Mouse (Mus musculus): Measurements from ENCODE around the gene Acbd4. TPM values are rescaled to one million over a fixed set of nuclear protein-coding genes. Genes with fewer than 3 reads are reported as not detected.

Acbd4 gene
- polyA plus RNA-seq, 1 experiment from 2014 or later: 36.6 TPM

DNA sequence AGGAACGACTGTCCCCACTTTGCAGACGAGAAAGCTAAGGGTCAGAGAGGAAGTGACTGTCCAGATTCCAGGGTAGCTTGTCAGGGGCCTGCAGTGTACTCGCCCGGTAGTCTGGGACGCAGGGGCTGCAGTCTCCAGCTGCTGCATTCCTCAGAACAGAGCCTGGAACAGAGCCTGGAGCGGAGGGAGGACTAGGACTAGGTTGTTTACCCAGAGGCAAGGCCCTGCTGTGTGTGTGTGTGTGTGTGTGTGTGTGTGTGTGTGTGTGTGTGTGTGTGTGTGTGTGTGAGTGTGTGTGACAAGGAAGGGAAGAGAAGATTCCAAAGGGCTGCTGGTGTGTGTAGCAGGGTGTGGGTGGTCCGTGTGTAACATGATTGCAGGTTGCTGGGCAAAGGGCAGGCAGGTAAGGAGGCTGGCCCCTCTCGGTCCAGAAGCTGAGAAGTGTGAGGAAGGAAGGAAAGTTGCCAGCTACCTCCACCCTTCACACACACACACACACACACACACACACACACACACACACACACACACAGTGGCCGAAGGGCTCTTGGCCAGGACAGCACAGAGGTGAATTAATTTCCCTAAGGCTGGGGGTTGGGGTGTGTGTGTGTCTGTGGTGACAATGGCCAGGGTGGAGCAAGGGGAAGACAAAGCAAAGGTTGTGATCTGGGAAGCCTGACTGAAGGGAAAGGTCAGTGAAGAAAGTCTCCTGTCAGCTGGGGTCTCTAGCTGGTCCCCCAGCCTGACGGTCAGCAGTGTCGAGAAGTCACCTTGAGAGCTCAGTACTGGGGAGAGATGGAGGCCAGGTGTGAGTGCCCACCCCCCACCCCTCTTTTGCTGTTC is 39.8 kb downstream of the Acbd4 start:
- Histone ChIP-seq H3K4me2 (ENCODE audit: low read length) (peak overlapping the region; percentile 11), H3K27ac (peak overlapping the region; percentile 84), H3K36me3 (ENCODE audit: insufficient read depth, low read length) (0 out of 2 replicates have a peak, but pooled peaks cover 4% of the 10 kb centered on the region), H3K4me1 (replicated peaks; ENCODE audit: insufficient read depth, low read length) (peaks cover 23% of the 10 kb centered on the region), H3K4me3 (replicated peaks; ENCODE audit: low read depth, low read length) (no peak overlapping the region), H3K9me3 (replicated peaks; ENCODE audit: low read length) (no peaks in the 10 kb centered on the region), H3K9ac (ENCODE audit: low read depth, low read length) (peak overlapping the region; percentile 35; the same call in 1 of the 2 replicates), H3K27me3 (ENCODE audit: insufficient read depth, low read length) (no peaks in the 10 kb centered on the region)
- no peak for TF ChIP-seq CTCF (IDR thresholded peaks at IDR 0.05; ENCODE audit: low read depth)
- WGBS: 12% methylated on average over 11 of the region's 11 CpGs
- peak; percentile 86 for DNase-seq (ENCODE audit: low spot score)
- ATAC-seq (replicated peaks; ENCODE audit: low FRiP score, low read depth): peak; percentile 63

DNA sequence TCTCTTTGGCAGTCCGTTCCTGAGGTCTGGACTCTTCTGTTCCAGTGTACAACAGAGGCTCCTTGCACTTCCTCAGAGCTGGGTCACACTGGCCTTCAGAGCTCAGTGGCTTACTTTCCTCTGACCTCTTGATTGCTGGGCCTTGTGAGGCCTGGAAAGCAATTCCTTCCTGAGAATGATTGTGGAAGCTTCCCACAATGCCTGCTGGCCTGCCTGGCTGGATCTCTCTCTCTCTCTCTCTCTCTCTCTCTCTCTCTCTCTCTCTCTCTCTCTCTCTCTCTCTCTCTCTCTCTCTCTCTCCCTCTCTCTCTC is 40.4 kb downstream of the Acbd4 start:
- H3K27ac ChIP-seq: peak overlapping the region; percentile 84
- H3K4me3 ChIP-seq (replicated peaks; ENCODE audit: low read depth, low read length): no peak overlapping the region
- H3K4me1 ChIP-seq (replicated peaks; ENCODE audit: insufficient read depth, low read length): peaks cover 23% of the 10 kb centered on the region
- peak overlapping the region; percentile 40; the same call in 1 of the 2 replicates for H3K4me2 ChIP-seq (ENCODE audit: low read length)
- DNase-seq (ENCODE audit: low spot score) (peak; percentile 56), ATAC-seq (replicated peaks; ENCODE audit: low FRiP score, low read depth) (peak; percentile 14; the same call in 1 of the 2 replicates)
- 20% methylated on average over 1 of the region's 1 CpGs for WGBS
- no peaks in the 10 kb centered on the region for H3K9me3 ChIP-seq (replicated peaks; ENCODE audit: low read length)
- TF ChIP-seq CTCF (IDR thresholded peaks at IDR 0.05; ENCODE audit: low read depth): no peak
- H3K36me3 ChIP-seq (ENCODE audit: insufficient read depth, low read length): 0 out of 2 replicates have a peak, but pooled peaks cover 4% of the 10 kb centered on the region
- no peak overlapping the region; the same call in 1 of the 2 replicates for H3K9ac ChIP-seq (ENCODE audit: low read depth, low read length)
- H3K27me3 ChIP-seq (ENCODE audit: insufficient read depth, low read length): no peaks in the 10 kb centered on the region

DNA sequence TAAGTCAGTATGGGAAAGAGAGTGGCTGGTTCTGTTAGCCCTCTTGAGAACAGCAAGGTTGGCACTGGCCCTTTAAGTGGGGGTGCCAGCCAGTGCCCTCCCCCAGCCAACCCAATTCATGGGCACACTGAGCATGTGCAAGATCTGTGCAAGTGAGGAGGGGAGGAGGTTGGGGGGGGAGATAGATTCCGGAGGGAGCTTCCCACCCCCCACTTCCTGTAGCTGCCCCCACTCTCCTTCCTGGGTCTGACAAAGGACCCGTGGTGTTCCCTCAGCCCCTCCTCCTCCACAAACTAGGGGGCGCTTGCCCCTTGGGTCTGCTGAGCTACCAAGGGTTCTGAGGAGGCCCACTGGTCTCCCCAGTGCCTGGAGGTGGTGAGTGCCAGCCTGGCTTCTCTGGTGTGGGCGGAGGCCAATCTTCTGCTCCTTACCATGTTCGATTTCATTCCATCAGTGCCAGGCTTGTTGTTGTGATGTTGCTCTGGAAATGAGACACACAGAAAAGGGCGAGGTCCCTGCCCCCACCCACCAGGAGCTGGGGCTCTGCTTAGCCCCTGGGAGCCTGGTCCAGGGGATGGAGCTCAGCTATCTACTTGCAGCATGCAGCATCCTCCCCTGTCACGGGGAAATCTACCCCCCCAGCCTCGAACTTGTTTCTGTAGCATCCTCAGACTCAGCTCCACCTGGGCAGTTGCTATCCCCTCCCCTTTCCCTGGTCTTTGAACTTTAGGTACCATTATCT is 41.1 kb downstream of the Acbd4 start:
- ATAC-seq (replicated peaks; ENCODE audit: low FRiP score, low read depth) (peak; percentile 58), DNase-seq (ENCODE audit: low spot score) (peak; percentile 87)
- Histone ChIP-seq H3K4me1 (replicated peaks; ENCODE audit: insufficient read depth, low read length) (peaks cover 23% of the 10 kb centered on the region), H3K4me3 (replicated peaks; ENCODE audit: low read depth, low read length) (peak overlapping the region; percentile 4; the same call in 1 of the 2 replicates), H3K9ac (ENCODE audit: low read depth, low read length) (peak overlapping the region; percentile 42; the same call in 1 of the 2 replicates), H3K4me2 (ENCODE audit: low read length) (peak overlapping the region; percentile 40), H3K27me3 (ENCODE audit: insufficient read depth, low read length) (no peaks in the 10 kb centered on the region), H3K9me3 (replicated peaks; ENCODE audit: low read length) (no peaks in the 10 kb centered on the region), H3K36me3 (ENCODE audit: insufficient read depth, low read length) (0 out of 2 replicates have a peak, but pooled peaks cover 4% of the 10 kb centered on the region), H3K27ac (peak overlapping the region; percentile 84)
- WGBS: 16% methylated on average over 8 of the region's 8 CpGs
- TF ChIP-seq CTCF (IDR thresholded peaks at IDR 0.05; ENCODE audit: low read depth): peak; percentile 50

DNA sequence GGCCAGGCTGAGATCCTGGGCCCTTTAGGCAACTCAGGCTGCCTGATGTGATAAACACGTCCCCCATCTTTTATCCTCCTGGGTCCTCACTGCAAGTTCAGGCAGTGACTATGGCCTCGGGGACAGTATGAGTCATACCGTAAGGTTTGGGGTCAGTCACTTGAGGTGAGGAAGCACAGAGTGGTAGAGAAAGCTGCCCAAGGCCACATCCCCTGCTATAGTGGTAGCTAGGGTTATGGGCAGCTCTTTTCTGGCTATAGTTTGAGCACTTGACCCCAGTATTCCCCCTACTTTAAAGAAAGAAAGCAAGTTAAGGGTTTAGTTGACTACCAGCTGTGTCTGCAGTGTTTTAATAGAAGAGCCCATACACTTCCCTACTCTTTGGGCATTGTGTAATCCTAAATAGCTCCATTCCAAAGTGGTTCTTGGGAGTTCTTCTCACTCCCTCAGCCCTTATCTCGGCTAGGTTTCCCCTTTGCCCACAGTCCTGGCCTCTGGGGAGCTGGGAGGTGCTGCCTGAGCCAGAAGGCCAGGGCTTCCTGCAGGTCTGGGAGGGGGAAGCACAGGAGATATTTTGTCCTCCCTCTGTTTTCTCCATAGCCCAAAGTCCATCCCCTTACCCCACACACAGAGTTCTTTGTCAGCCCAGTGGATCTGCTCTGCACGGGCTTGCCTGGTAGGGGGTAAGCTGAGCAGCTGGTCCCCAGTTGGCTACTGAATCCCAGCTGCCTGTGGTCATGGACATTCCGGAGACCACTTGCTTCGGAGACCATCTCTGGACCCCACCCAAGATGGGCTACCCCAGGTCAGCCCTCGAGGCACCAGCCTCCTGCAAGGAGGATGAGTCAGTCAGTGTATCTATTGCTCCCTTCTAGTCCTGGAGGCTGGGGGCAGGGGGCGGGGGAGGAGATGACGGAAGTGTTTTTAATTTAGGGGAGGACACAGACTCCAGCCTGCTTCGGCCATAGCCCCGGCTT is 43.1 kb downstream of the Acbd4 start:
- ATAC-seq (replicated peaks; ENCODE audit: low FRiP score, low read depth): no peak
- H3K36me3 ChIP-seq (ENCODE audit: insufficient read depth, low read length): no peaks in the 10 kb centered on the region
- no peak for DNase-seq (ENCODE audit: low spot score)
- TF ChIP-seq CTCF (IDR thresholded peaks at IDR 0.05; ENCODE audit: low read depth): no peak
- H3K4me1 ChIP-seq (replicated peaks; ENCODE audit: insufficient read depth, low read length): peaks cover 23% of the 10 kb centered on the region
- no peak overlapping the region for H3K4me3 ChIP-seq (replicated peaks; ENCODE audit: low read depth, low read length)
- WGBS: 44% methylated on average over 12 of the region's 12 CpGs
- H3K4me2 ChIP-seq (ENCODE audit: low read length): no peak overlapping the region
- H3K27me3 ChIP-seq (ENCODE audit: insufficient read depth, low read length): no peaks in the 10 kb centered on the region
- no peak overlapping the region for H3K9ac ChIP-seq (ENCODE audit: low read depth, low read length)
- no peak overlapping the region for H3K27ac ChIP-seq
- no peaks in the 10 kb centered on the region for H3K9me3 ChIP-seq (replicated peaks; ENCODE audit: low read length)

DNA sequence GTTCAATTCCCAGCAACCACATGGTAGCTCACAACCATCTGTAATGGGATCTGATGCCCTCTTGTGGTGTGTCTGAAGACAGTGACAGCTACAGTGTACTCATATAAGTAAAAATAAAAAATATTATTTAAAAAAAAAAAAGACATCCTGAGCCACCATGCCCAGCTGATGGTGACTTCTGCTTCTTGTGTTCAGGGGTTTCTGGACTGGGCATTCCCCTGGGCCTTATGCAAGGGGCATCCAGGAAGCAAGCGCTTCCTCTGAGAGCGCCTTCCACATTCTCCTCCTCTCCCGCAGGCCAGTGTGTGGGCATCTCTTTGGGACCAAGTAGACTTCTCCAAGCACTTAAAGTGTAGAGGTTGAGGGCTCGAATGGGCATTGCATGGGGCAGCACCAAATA is 44.9 kb downstream of the Acbd4 start:
- no peak for DNase-seq (ENCODE audit: low spot score)
- Histone ChIP-seq H3K4me2 (ENCODE audit: low read length) (no peak overlapping the region), H3K27ac (no peak overlapping the region), H3K4me3 (replicated peaks; ENCODE audit: low read depth, low read length) (no peak overlapping the region), H3K4me1 (replicated peaks; ENCODE audit: insufficient read depth, low read length) (peaks cover 18% of the 10 kb centered on the region), H3K27me3 (ENCODE audit: insufficient read depth, low read length) (no peaks in the 10 kb centered on the region), H3K9ac (ENCODE audit: low read depth, low read length) (no peak overlapping the region), H3K36me3 (ENCODE audit: insufficient read depth, low read length) (no peaks in the 10 kb centered on the region), H3K9me3 (replicated peaks; ENCODE audit: low read length) (no peaks in the 10 kb centered on the region)
- TF ChIP-seq CTCF (IDR thresholded peaks at IDR 0.05; ENCODE audit: low read depth): 0 out of 2 replicates have a peak, but pooled peaks have one; percentile 4
- ATAC-seq (replicated peaks; ENCODE audit: low FRiP score, low read depth): no peak
- WGBS: 84% methylated on average over 4 of the region's 4 CpGs

All from kidney, postnatal 0 days (tissue).